ENCODE assay signal across 8 mouse cellular contexts in the genomic region with DNA sequence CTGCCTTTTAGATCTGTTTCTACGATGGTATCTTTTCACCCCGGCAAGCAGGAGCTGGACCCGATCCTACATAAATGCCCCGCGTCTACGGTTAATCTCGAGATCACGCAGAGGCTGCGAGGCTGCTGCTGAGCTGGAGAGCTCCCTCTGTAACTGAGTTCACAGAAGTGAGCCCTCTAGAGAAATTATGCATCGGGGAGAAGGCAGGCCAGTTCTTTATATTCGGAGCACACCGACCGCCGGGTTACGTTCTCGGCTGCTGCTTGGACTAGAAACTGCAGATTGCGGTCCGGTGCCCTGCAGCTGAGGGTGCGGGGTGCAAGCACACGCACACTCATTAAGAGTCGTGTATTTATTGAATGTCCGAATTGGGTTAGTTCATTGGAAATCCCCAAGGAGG. TPM values are rescaled to one million over a fixed set of nuclear protein-coding genes. Genes with fewer than 3 reads are reported as not detected.
A peak's percentile ranks its signal among the peaks of the same experiment; 100 is the strongest.
DNase-seq lines count a peak whose midpoint lies in the region; ATAC-seq and TF ChIP-seq lines count a peak whose summit lies in the region.

No protein-coding gene starts in this region.

- under 1% methylated on average over 22 of the region's 22 CpGs for WGBS in hindbrain, embryonic 14.5 days

- peak overlapping the region; percentile 88 for H3K9ac ChIP-seq in hindbrain, embryonic 14.5 days

- peak overlapping the region; percentile 96 for H3K27ac ChIP-seq in left cerebral cortex, adult 2 months
- peak overlapping the region; percentile 98 for H3K27ac ChIP-seq in hindbrain, embryonic 14.5 days

- no peak for ATAC-seq in hindbrain, embryonic 14.5 days (ENCODE audit: low FRiP score)

- peak overlapping the region; percentile 99 for H3K4me2 ChIP-seq in hindbrain, embryonic 14.5 days (replicated peaks)

- peaks cover 15% of the 10 kb centered on the region for H3K36me3 ChIP-seq in hindbrain, embryonic 14.5 days (replicated peaks; ENCODE audit: control insufficient read depth, insufficient read depth)

- TF ChIP-seq CTCF in left cerebral cortex, adult 2 months (IDR thresholded peaks at IDR 0.05), result no peak; the same call in 1 of the 2 replicates

- intact Hi-C loops in left cerebral cortex, adult 2 months (cut with DNase I), result loop anchor here (2.0 to 10.0 kb wide), 6 partner anchors 433 to 1659 kb away; no protein-coding TSS in a partner anchor
- intact Hi-C loops in left cerebral cortex, postnatal 4 days (cut with DNase I), result loop anchor here (5.0 to 10.0 kb wide), 3 partner anchors 792 to 1019 kb away; no protein-coding TSS in a partner anchor

- peaks cover 5% of the 10 kb centered on the region for H3K4me1 ChIP-seq in hindbrain, embryonic 14.5 days (replicated peaks; ENCODE audit: control insufficient read depth, insufficient read depth, low read length)

- peak overlapping the region; percentile 74 for H3K4me3 ChIP-seq in left cerebral cortex, adult 2 months
- peak overlapping the region; percentile 89 for H3K4me3 ChIP-seq in hindbrain, embryonic 14.5 days (replicated peaks; ENCODE audit: low read length)

- H3K27me3 ChIP-seq in hindbrain, embryonic 14.5 days (ENCODE audit: control insufficient read depth, insufficient read depth, low read length), result no peaks in the 10 kb centered on the region

- peak; percentile 63 to 64 for DNase-seq in left cerebral cortex, adult 2 months (ENCODE audit: extremely low spot score in 1 of 2, low spot score in 2 of 2)
- no peak for DNase-seq in left cerebral cortex, adult 11 months (ENCODE audit: low spot score)
- peak; percentile 56 for DNase-seq in embryo, embryonic 9.5 days (ENCODE audit: extremely low spot score)
- no peak for DNase-seq in hindbrain, embryonic 14.5 days (ENCODE audit: low spot score)
- DNase-seq in left cerebral cortex, postnatal 4 days, result peak; percentile 63
- DNase-seq in retina, embryonic 14.5 days (ENCODE audit: low spot score), result peak; percentile 59
- DNase-seq in testis, postnatal 14 days (ENCODE audit: low spot score), result no peak
- DNase-seq in spleen, postnatal 36 days (ENCODE audit: low spot score in 2 of 2), result no peak

- no peaks in the 10 kb centered on the region for H3K9me3 ChIP-seq in hindbrain, embryonic 14.5 days (ENCODE audit: control insufficient read depth, low read length)

RNA-seq across cellular contexts. Expression of a gene that starts 1.7 kb away (rescaled TPM):
- 10 to 100 TPM; 61.6 to 66.4 TPM for total RNA-seq in left cerebral cortex, adult 2 months (2021)
- polyA plus RNA-seq in hindbrain, embryonic 14.5 days (2014; fragmentation: Nextera tagmentation; extraction: Ambion mirVana), result 10.6 and 11.5 TPM in 2 replicates
- 100 to 1,000 TPM; 102 to 123 TPM for total RNA-seq in left cerebral cortex, postnatal 4 days (2021)

Comparison
In these comparisons a context has a peak if more than half of its experiments do, and no peak if none do; other contexts are left out.
1. DNase-seq: peak in left cerebral cortex, adult 2 months (2 of 2), embryo, embryonic 9.5 days (single experiment), left cerebral cortex, postnatal 4 days (single experiment) and retina, embryonic 14.5 days (single experiment); none in left cerebral cortex, adult 11 months (single experiment), hindbrain, embryonic 14.5 days (single experiment), testis, postnatal 14 days (single experiment) and spleen, postnatal 36 days (0 of 2).